Mouse (Mus musculus) CH12.LX (cell line): ENCODE data around the gene Fhl1. TPM values are rescaled to one million over a fixed set of nuclear protein-coding genes. Genes with fewer than 3 reads are reported as not detected.

Experiments used
- DNase-seq: peaks from one replicate; pipeline ENCODE4 v3.0.0-alpha.2; 2013; ENCODE audit errors: extremely low read depth
- H3K27ac ChIP-seq: 2 replicates; pipeline ENCODE4 v1.5.1; 2012; ENCODE audit warnings: low read depth, mild to moderate bottlenecking, control low read depth, moderate library complexity; ENCODE audit not compliant: insufficient read depth
- H3K27me3 ChIP-seq: replicated peaks from 2 replicates; pipeline ENCODE3; 2012; ENCODE audit warnings: inconsistent platforms
- H3K36me3 ChIP-seq, 2 experiments: replicated peaks in 1 of 2; 2 replicates each; pipeline versions ENCODE3 to v1.6.1; 2012; ENCODE audit warnings: inconsistent platforms in 1 of 2, low read length in 1 of 2, mild to moderate bottlenecking in 1 of 2, mixed read lengths in 1 of 2, moderate library complexity in 1 of 2; ENCODE audit not compliant: control insufficient read depth in 1 of 2, insufficient read depth in 1 of 2
- H3K4me1 ChIP-seq, 2 experiments: 2 replicates each; pipeline ENCODE4 v1.6.1; 2012; ENCODE audit warnings: inconsistent platforms in 1 of 2, moderate library complexity in 1 of 2; ENCODE audit not compliant: insufficient read depth in 2 of 2, control insufficient read depth in 1 of 2
- H3K4me2 ChIP-seq: 2 replicates; pipeline ENCODE4 v1.6.1; 2012; ENCODE audit warnings: low read depth, mild to moderate bottlenecking, control low read depth; ENCODE audit not compliant: poor library complexity, insufficient read depth, severe bottlenecking
- H3K4me3 ChIP-seq, 3 experiments: fragments of 150-350 bp in 1 of 3; sonication (generic) in 1 of 3; replicated peaks in 1 of 3; 2 replicates each; pipeline versions ENCODE3 to v1.5.1; 2011 to 2012; ENCODE audit warnings: low read depth in 2 of 3, low read length in 2 of 3, mild to moderate bottlenecking in 2 of 3, moderate library complexity in 2 of 3, control low read depth in 1 of 3, improper control_type of control experiment in 1 of 3, inconsistent platforms in 1 of 3, mixed read lengths in 1 of 3; ENCODE audit not compliant: poor library complexity in 1 of 3
- H3K79me2 ChIP-seq: replicated peaks from 2 replicates; pipeline ENCODE4 v1.6.1; 2012; ENCODE audit warnings: mild to moderate bottlenecking, moderate library complexity; ENCODE audit not compliant: control insufficient read depth, poor library complexity, insufficient read depth, severe bottlenecking; ENCODE audit errors: extremely low read depth
- H3K9ac ChIP-seq: 2 replicates; pipeline ENCODE4 v1.6.1; 2012; ENCODE audit warnings: low read depth, mild to moderate bottlenecking, control low read depth, moderate library complexity; ENCODE audit not compliant: insufficient read depth
- H3K9me3 ChIP-seq: replicated peaks from 2 replicates; pipeline ENCODE3; 2012; ENCODE audit warnings: low read length, inconsistent platforms, mixed read lengths
- CHD2 ChIP-seq: IDR thresholded peaks from 2 replicates; pipeline ENCODE4 v1.6.1; 2011; ENCODE audit warnings: low read length, improper control_type of control experiment
- CTCF ChIP-seq, 2 experiments: IDR thresholded peaks in 1 of 2; conservative IDR thresholded peaks in 1 of 2; 2 replicates each; pipeline ENCODE4 v1.5.1; 2011 to 2012; ENCODE audit warnings: low read depth in 2 of 2, low read length in 2 of 2, improper control_type of control experiment in 1 of 2, inconsistent platforms in 1 of 2, mild to moderate bottlenecking in 1 of 2, moderate library complexity in 1 of 2
- E2F4 ChIP-seq: IDR thresholded peaks from 2 replicates; pipeline ENCODE4 v1.6.1; 2011; ENCODE audit warnings: low read depth, low read length, improper control_type of control experiment; ENCODE audit not compliant: insufficient replicate concordance
- GABPA ChIP-seq: IDR thresholded peaks from 2 replicates; pipeline ENCODE4 v1.6.1; 2012; ENCODE audit warnings: low read depth, low read length, improper control_type of control experiment, inconsistent platforms; ENCODE audit not compliant: insufficient replicate concordance
- JUND ChIP-seq: conservative IDR thresholded peaks from 2 replicates; pipeline ENCODE4 v1.6.1; 2011; ENCODE audit warnings: low read depth, low read length, improper control_type of control experiment
- KAT2A ChIP-seq: IDR thresholded peaks from 2 replicates; pipeline ENCODE4 v1.6.1; 2012; ENCODE audit warnings: low read length, improper control_type of control experiment, inconsistent platforms; ENCODE audit not compliant: insufficient replicate concordance
- MAFK ChIP-seq: IDR thresholded peaks from 2 replicates; pipeline ENCODE4 v1.6.1; 2011; ENCODE audit warnings: low read length, improper control_type of control experiment; ENCODE audit not compliant: insufficient replicate concordance
- MAZ ChIP-seq: IDR thresholded peaks from 2 replicates; pipeline ENCODE4 v1.6.1; 2012; ENCODE audit warnings: low read depth, mild to moderate bottlenecking, inconsistent platforms, low read length, improper control_type of control experiment, moderate library complexity
- MYC ChIP-seq: IDR thresholded peaks from 2 replicates; pipeline ENCODE4 v1.6.1; 2011; ENCODE audit warnings: low read depth, mild to moderate bottlenecking, improper control_type of control experiment, low read length
- NRF1 ChIP-seq: IDR thresholded peaks from 2 replicates; pipeline ENCODE4 v1.6.1; 2014; ENCODE audit warnings: low read depth, mild to moderate bottlenecking, inconsistent platforms, low read length, improper control_type of control experiment, moderate library complexity
- PAX5 ChIP-seq: IDR thresholded peaks from 2 replicates; pipeline ENCODE4 v1.6.1; 2012; ENCODE audit warnings: low read length, inconsistent platforms, mixed read lengths
- POLR2AphosphoS2 ChIP-seq: IDR thresholded peaks from 2 replicates; pipeline ENCODE4 v1.6.1; 2011; ENCODE audit warnings: low read depth, low read length, improper control_type of control experiment
- RAD21 ChIP-seq: IDR thresholded peaks from 2 replicates; pipeline ENCODE4 v1.6.1; 2011; ENCODE audit warnings: low read depth, mild to moderate bottlenecking, low read length, improper control_type of control experiment, moderate library complexity
- SIN3A ChIP-seq: IDR thresholded peaks from 2 replicates; pipeline ENCODE4 v1.6.1; 2012; ENCODE audit warnings: low read length, improper control_type of control experiment, inconsistent platforms
- SMC3 ChIP-seq: IDR thresholded peaks from 2 replicates; pipeline ENCODE4 v1.6.1; 2011; ENCODE audit warnings: low read depth, low read length, improper control_type of control experiment
- TBP ChIP-seq: conservative IDR thresholded peaks from 2 replicates; pipeline ENCODE4 v1.6.1; 2011; ENCODE audit warnings: low read depth, low read length, improper control_type of control experiment
- USF1 ChIP-seq: IDR thresholded peaks from 2 replicates; pipeline ENCODE4 v1.6.1; 2014; ENCODE audit warnings: low read depth, mild to moderate bottlenecking, inconsistent platforms, low read length, improper control_type of control experiment
- ZC3H11A ChIP-seq: IDR thresholded peaks from 2 replicates; pipeline ENCODE4 v1.6.1; 2012; ENCODE audit warnings: low read depth, mild to moderate bottlenecking, inconsistent platforms, low read length, improper control_type of control experiment
- ZMIZ1 ChIP-seq: IDR thresholded peaks from 2 replicates; pipeline ENCODE4 v1.6.1; 2012; ENCODE audit warnings: low read depth, mild to moderate bottlenecking, inconsistent platforms, low read length, improper control_type of control experiment
- dilution Hi-C: fragments of 300-500 bp; cut with MboI; formaldehyde crosslinking; loops from 2 replicates; pipeline ENCODE4 v1.14.3; 2020; ENCODE audit warnings: low sequenced_read_pairs; ENCODE audit not compliant: extremely low pct_unique_long_range_greater_than_20kb, extremely low pct_ligation_motif_present
- in situ Hi-C: fragments of 300-500 bp; cut with MboI; formaldehyde crosslinking; loops from 3 replicates; pipeline ENCODE4 v1.14.3; 2019; ENCODE audit warnings: low sequenced_read_pairs, low pct_ligation_motif_present, low pct_unique_long_range_greater_than_20kb, mixed read lengths
- polyA plus RNA-seq: library from polyadenylated mRNA; unstranded; fragments of >175 nt; gene quantifications from 2 replicates; pipeline ENCODE4 v1.2.1, GENCODE M21; 2012; ENCODE audit warnings: low read depth; ENCODE audit not compliant: insufficient read length
- total RNA-seq, 2 experiments: library from RNA; depleted of rRNA; stranded (reverse); fragments of 300-350 nt in 1 of 2; fragments of >200 nt in 1 of 2; gene quantifications; 2 replicates each; pipeline ENCODE4 v1.2.3; 2012 to 2014

Gene Fhl1
- total and polyA plus RNA-seq, 3 experiments = not detected

GRCm38 (mm10) chrX:56839369-56839768 lies 107.8 kb downstream of the Fhl1 start:
- H3K79me2 ChIP-seq = no peaks in the 10 kb centered on the region
- no peak overlapping the region for H3K4me2 ChIP-seq
- H3K9ac ChIP-seq = no peak overlapping the region
- H3K9me3 ChIP-seq = no peaks in the 10 kb centered on the region
- H3K27ac ChIP-seq = no peak overlapping the region
- no peaks in the 10 kb centered on the region for H3K36me3 ChIP-seq
- H3K27me3 ChIP-seq = no peaks in the 10 kb centered on the region
- H3K4me1 ChIP-seq = peaks cover 0 to 3% of the 10 kb centered on the region in 2 experiments; a peak in 1 of 4 replicates
- TF ChIP-seq MYC (no peak), ZC3H11A (no peak), PAX5 (no peak), MAZ (no peak), SMC3 (peak; percentile 24; the same call in 1 of the 2 replicates), E2F4 (no peak), MAFK (no peak), USF1 (no peak), TBP (no peak), JUND (no peak), CHD2 (no peak), CTCF (conservative IDR thresholded peaks at IDR 0.05 in 1 of 2, IDR thresholded peaks at IDR 0.05 in 1 of 2; ENCODE audit: low read depth in 2 of 2, low read length in 2 of 2) (peak; percentile 33 to 59), RAD21 (peak; percentile 43), NRF1 (no peak), POLR2AphosphoS2 (no peak)
- TF ChIP-seq, all 38 proteins: peak for 3
- in situ Hi-C loops = no loop called here
- H3K4me3 ChIP-seq = no peak overlapping the region
- dilution Hi-C loops = no loop called here
- DNase-seq = peak; percentile 22

- Histone ChIP-seq H3K4me2 (no peak overlapping the region), H3K27me3 (no peaks in the 10 kb centered on the region), H3K4me3 (no peak overlapping the region), H3K36me3 (no peaks in the 10 kb centered on the region), H3K9me3 (no peaks in the 10 kb centered on the region), H3K4me1 (no peaks in the 10 kb centered on the region), H3K79me2 (no peaks in the 10 kb centered on the region), H3K9ac (no peak overlapping the region), H3K27ac (no peak overlapping the region)
- DNase-seq = no peak
- TF ChIP-seq RAD21 = peak; percentile 32
- no peak for TF ChIP-seq ZMIZ1
- TF ChIP-seq SIN3A = no peak
- TF ChIP-seq CTCF (conservative IDR thresholded peaks at IDR 0.05 in 1 of 2, IDR thresholded peaks at IDR 0.05 in 1 of 2; ENCODE audit: low read depth in 2 of 2, low read length in 2 of 2) = peak in 1 of 2 experiments; percentile 28; a peak in 2 of 4 replicates
- no peak for TF ChIP-seq KAT2A
- no peak for TF ChIP-seq GABPA
- peak; percentile 11; the same call in 1 of the 2 replicates for TF ChIP-seq SMC3
- dilution Hi-C loops = no loop called here
- in situ Hi-C loops = no loop called here
Measured at GRCm38 (mm10) chrX:56841255-56841654, 109.7 kb downstream of the Fhl1 start.

Other genes with a start within 250 kb of the Fhl1 start
- gene Gm10477, start 207.0 kb upstream of the Fhl1 start, total RNA-seq (2012; rRNA removed) = not detected in 2 replicates
- not detected in 2 replicates for gene Gm10477, start 207.0 kb upstream of the Fhl1 start, total RNA-seq (2014; rRNA removed)
- gene Gm10477, start 207.0 kb upstream of the Fhl1 start, polyA plus RNA-seq = not detected in 2 replicates
- not detected in 2 replicates for gene Gm648, start 182.2 kb upstream of the Fhl1 start, total RNA-seq (2012; rRNA removed)
- not detected in 2 replicates for gene Gm648, start 182.2 kb upstream of the Fhl1 start, total RNA-seq (2014; rRNA removed)
- gene Gm648, start 182.2 kb upstream of the Fhl1 start, polyA plus RNA-seq = not detected in 2 replicates
- 15.8 and 19.3 TPM in 2 replicates for gene Mmgt1, start 133.7 kb upstream of the Fhl1 start, total RNA-seq (2012; rRNA removed)
- 37.8 and 40.7 TPM in 2 replicates for gene Mmgt1, start 133.7 kb upstream of the Fhl1 start, total RNA-seq (2014; rRNA removed)
- 16.5 and 17.0 TPM in 2 replicates for gene Mmgt1, start 133.7 kb upstream of the Fhl1 start, polyA plus RNA-seq
- 6.9 and 7.6 TPM in 2 replicates for gene Slc9a6, start 122.0 kb upstream of the Fhl1 start, total RNA-seq (2012; rRNA removed)
- gene Slc9a6, start 122.0 kb upstream of the Fhl1 start, total RNA-seq (2014; rRNA removed) = 5.2 and 5.9 TPM in 2 replicates
- gene Slc9a6, start 122.0 kb upstream of the Fhl1 start, polyA plus RNA-seq = 5.3 and 7.3 TPM in 2 replicates
- gene Map7d3, start 90.5 kb downstream of the Fhl1 start, total RNA-seq (2012; rRNA removed) = not detected in 2 replicates
- not detected in 2 replicates for gene Map7d3, start 90.5 kb downstream of the Fhl1 start, total RNA-seq (2014; rRNA removed)
- gene Map7d3, start 90.5 kb downstream of the Fhl1 start, polyA plus RNA-seq = not detected in 2 replicates
- not detected in 2 replicates for gene Adgrg4, start 138.4 kb downstream of the Fhl1 start, total RNA-seq (2012; rRNA removed)
- gene Adgrg4, start 138.4 kb downstream of the Fhl1 start, total RNA-seq (2014; rRNA removed) = not detected in 2 replicates
- not detected in 2 replicates for gene Adgrg4, start 138.4 kb downstream of the Fhl1 start, polyA plus RNA-seq